Mouse (Mus musculus) G1E (cell line): Measurements from ENCODE around the gene Blzf1. TPM values are rescaled to one million over a fixed set of nuclear protein-coding genes. Genes with fewer than 3 reads are reported as not detected.

Experiments used
- ATAC-seq: 2 replicates; pipeline ENCODE4 v1.8.0; 2016; ENCODE audit warnings: mild to moderate bottlenecking; ENCODE audit not compliant: insufficient number of reproducible peaks, poor library complexity, low FRiP score, severe bottlenecking; ENCODE audit errors: extremely low read depth
- DNase-seq: peaks from one replicate; pipeline ENCODE4 v3.0.0; 2012; ENCODE audit warnings: low spot score
- H3K27me3 ChIP-seq: 2 replicates; pipeline ENCODE4 v1.6.1; 2012; ENCODE audit warnings: mild to moderate bottlenecking, low read length, inconsistent platforms; ENCODE audit not compliant: insufficient read depth
- H3K36me3 ChIP-seq: replicated peaks from 2 replicates; pipeline ENCODE3; 2012; ENCODE audit warnings: mild to moderate bottlenecking, inconsistent platforms
- H3K4me1 ChIP-seq: 2 replicates; pipeline ENCODE4 v1.6.1; 2012; ENCODE audit warnings: low read depth, low read length, inconsistent platforms, mixed read lengths; ENCODE audit not compliant: insufficient read depth
- H3K4me3 ChIP-seq: 2 replicates; pipeline ENCODE4 v1.5.1; 2012; ENCODE audit warnings: low read depth, mild to moderate bottlenecking, inconsistent platforms, low read length, moderate library complexity, mixed read lengths
- H3K9me3 ChIP-seq: replicated peaks from 2 replicates; pipeline ENCODE4 v1.6.1; 2012; ENCODE audit warnings: inconsistent platforms
- CTCF ChIP-seq: IDR thresholded peaks from 2 replicates; pipeline ENCODE4 v1.5.1; 2012; ENCODE audit warnings: low read depth, low read length, inconsistent platforms, mixed read lengths
- GATA1 ChIP-seq: IDR thresholded peaks from 2 replicates; pipeline ENCODE4 v1.6.1; 2012; ENCODE audit warnings: borderline replicate concordance, low read length, inconsistent platforms, mixed read lengths
- GATA2 ChIP-seq: IDR thresholded peaks from 2 replicates; pipeline ENCODE4 v1.6.1; 2012; ENCODE audit warnings: low read depth, low read length, inconsistent platforms, borderline replicate concordance
- POLR2AphosphoS5 ChIP-seq: IDR thresholded peaks from 2 replicates; pipeline ENCODE4 v1.6.1; 2012; ENCODE audit warnings: low read depth, low read length, inconsistent platforms; ENCODE audit not compliant: insufficient replicate concordance
- TAL1 ChIP-seq: conservative IDR thresholded peaks from 2 replicates; pipeline ENCODE4 v1.6.1; 2012; ENCODE audit warnings: low read depth, low read length, inconsistent platforms, mixed read lengths
- polyA plus RNA-seq: library from polyadenylated mRNA; stranded (reverse); fragments of >175 nt; gene quantifications from 2 replicates; pipeline ENCODE4 v1.2.3, GENCODE M21; 2012
- total RNA-seq, 2 experiments: library from RNA; stranded (forward) in 1 of 2; stranded (reverse) in 1 of 2; fragments of 200-1000 nt in 1 of 2; fragments of >200 nt in 1 of 2; fragmentation: Nextera tagmentation in 1 of 2; gene quantifications; 2 replicates each; pipeline ENCODE4 v1.2.3; 2014 to 2017

Gene Blzf1
- total RNA-seq (2014; fragmentation: Nextera tagmentation) = 25.7 and 30.6 TPM in 2 replicates
- total RNA-seq (2017) = 25.9 and 33.4 TPM in 2 replicates
- polyA plus RNA-seq = 1.8 and 2.2 TPM in 2 replicates

GRCm38 (mm10) chr1:164307124-164307751 lies at the start of gene Blzf1:
Blzf1 (minus strand) TSS chr1:164307489.
- Histone ChIP-seq H3K4me1 (peaks cover 20% of the 10 kb centered on the region), H3K4me3 (peak within 1 kb of the TSS; percentile 83), H3K36me3 (peaks cover 37% of the 10 kb centered on the region), H3K9me3 (no peaks in the 10 kb centered on the region), H3K27me3 (no peaks in the 10 kb centered on the region)
- ATAC-seq = peak; percentile 98
- TF ChIP-seq CTCF (no peak), GATA1 (no peak)
- DNase-seq = peak; percentile 76

GRCm38 (mm10) chr1:164353443-164353842 lies 46.2 kb upstream of the Blzf1 start:
- ATAC-seq (no peak), DNase-seq (no peak)
- H3K4me1 ChIP-seq = no peaks in the 10 kb centered on the region
- no peaks in the 10 kb centered on the region for H3K27me3 ChIP-seq
- H3K9me3 ChIP-seq = no peaks in the 10 kb centered on the region
- H3K4me3 ChIP-seq = no peak overlapping the region
- H3K36me3 ChIP-seq = peaks cover 17% of the 10 kb centered on the region
- no peak for TF ChIP-seq CTCF
- TF ChIP-seq GATA1 = no peak
- TF ChIP-seq POLR2AphosphoS5 = no peak
- TF ChIP-seq TAL1 = no peak
- TF ChIP-seq GATA2 = no peak

- TF ChIP-seq GATA2 = no peak
- TF ChIP-seq TAL1 = no peak
- 0 out of 2 replicates have a peak, but pooled peaks have one; percentile 21 for TF ChIP-seq CTCF
- TF ChIP-seq GATA1 = no peak
- no peak for TF ChIP-seq POLR2AphosphoS5
- Histone ChIP-seq H3K9me3 (no peaks in the 10 kb centered on the region), H3K27me3 (no peaks in the 10 kb centered on the region), H3K36me3 (peaks cover 41% of the 10 kb centered on the region), H3K4me3 (no peak overlapping the region), H3K4me1 (no peaks in the 10 kb centered on the region)
- ATAC-seq = no peak
- no peak for DNase-seq
Observed at GRCm38 (mm10) chr1:164342161-164342560, 34.9 kb upstream of the Blzf1 start.

- H3K36me3 ChIP-seq = peaks cover 46% of the 10 kb centered on the region
- H3K27me3 ChIP-seq = no peaks in the 10 kb centered on the region
- ATAC-seq (no peak), DNase-seq (no peak)
- no peaks in the 10 kb centered on the region for H3K9me3 ChIP-seq
- H3K4me1 ChIP-seq = peaks cover under 1% of the 10 kb centered on the region; the same call in 1 of the 2 replicates
- H3K4me3 ChIP-seq = no peak overlapping the region
- TF ChIP-seq GATA1 = no peak
- no peak for TF ChIP-seq GATA2
- TF ChIP-seq TAL1 = no peak
- no peak for TF ChIP-seq CTCF
- no peak for TF ChIP-seq POLR2AphosphoS5
Observed at GRCm38 (mm10) chr1:164335846-164336245, 28.6 kb upstream of the Blzf1 start.

- no peaks in the 10 kb centered on the region for H3K9me3 ChIP-seq
- no peak overlapping the region for H3K4me3 ChIP-seq
- no peaks in the 10 kb centered on the region for H3K27me3 ChIP-seq
- ATAC-seq (no peak), DNase-seq (no peak)
- peaks cover 3% of the 10 kb centered on the region; the same call in 1 of the 2 replicates for H3K4me1 ChIP-seq
- no peak for TF ChIP-seq TAL1
- peaks cover 50% of the 10 kb centered on the region for H3K36me3 ChIP-seq
Observed at GRCm38 (mm10) chr1:164335435-164335834, 28.1 kb upstream of the Blzf1 start.

GRCm38 (mm10) chr1:164332559-164332958 lies 25.3 kb upstream of the Blzf1 start:
- Histone ChIP-seq H3K4me3 (no peak overlapping the region), H3K27me3 (no peaks in the 10 kb centered on the region), H3K4me1 (peaks cover 3% of the 10 kb centered on the region; the same call in 1 of the 2 replicates), H3K36me3 (peaks cover 55% of the 10 kb centered on the region), H3K9me3 (no peaks in the 10 kb centered on the region)
- no peak for TF ChIP-seq GATA2
- ATAC-seq (no peak), DNase-seq (no peak)

- H3K4me3 ChIP-seq = no peak overlapping the region
- H3K9me3 ChIP-seq = no peaks in the 10 kb centered on the region
- peaks cover 3% of the 10 kb centered on the region; the same call in 1 of the 2 replicates for H3K4me1 ChIP-seq
- TF ChIP-seq GATA2 = no peak
- no peak for TF ChIP-seq CTCF
- TF ChIP-seq POLR2AphosphoS5 = no peak
- no peak for TF ChIP-seq TAL1
- no peak for TF ChIP-seq GATA1
- H3K27me3 ChIP-seq = no peaks in the 10 kb centered on the region
- no peak for DNase-seq
- H3K36me3 ChIP-seq = peaks cover 35% of the 10 kb centered on the region
- no peak for ATAC-seq
Observed at GRCm38 (mm10) chr1:164327764-164328163, 20.5 kb upstream of the Blzf1 start.
